Mouse (Mus musculus) adrenal gland (tissue): Measurements from ENCODE around the gene Mmp11.

Source experiments
- intact Hi-C: fragments of 180-260 bp; cut with DNase I; formaldehyde crosslinking; loops from one replicate; pipeline ENCODE4 v1.15.1; 2025
- long read RNA-seq, 2 experiments: library from polyadenylated mRNA; unstranded; transcript quantifications; one replicate each; pipeline ENCODE4 v2.0.0; 2020; ENCODE audit warnings: borderline replicate concordance in 1 of 2; ENCODE audit not compliant: insufficient replicate concordance in 1 of 2

Gene Mmp11
- long read RNA-seq, experiment 1, transcript Mmp11-201 (8 exons, 2,288 nt): major isoform, 5 of 5 reads
- long read RNA-seq, experiment 1, partial matches to known transcripts: 0 of 5 reads
- long read RNA-seq, experiment 1, other reads (novel, unspliced or antisense): 0 of 5 reads
- long read RNA-seq, experiment 2: 0 reads

DNA sequence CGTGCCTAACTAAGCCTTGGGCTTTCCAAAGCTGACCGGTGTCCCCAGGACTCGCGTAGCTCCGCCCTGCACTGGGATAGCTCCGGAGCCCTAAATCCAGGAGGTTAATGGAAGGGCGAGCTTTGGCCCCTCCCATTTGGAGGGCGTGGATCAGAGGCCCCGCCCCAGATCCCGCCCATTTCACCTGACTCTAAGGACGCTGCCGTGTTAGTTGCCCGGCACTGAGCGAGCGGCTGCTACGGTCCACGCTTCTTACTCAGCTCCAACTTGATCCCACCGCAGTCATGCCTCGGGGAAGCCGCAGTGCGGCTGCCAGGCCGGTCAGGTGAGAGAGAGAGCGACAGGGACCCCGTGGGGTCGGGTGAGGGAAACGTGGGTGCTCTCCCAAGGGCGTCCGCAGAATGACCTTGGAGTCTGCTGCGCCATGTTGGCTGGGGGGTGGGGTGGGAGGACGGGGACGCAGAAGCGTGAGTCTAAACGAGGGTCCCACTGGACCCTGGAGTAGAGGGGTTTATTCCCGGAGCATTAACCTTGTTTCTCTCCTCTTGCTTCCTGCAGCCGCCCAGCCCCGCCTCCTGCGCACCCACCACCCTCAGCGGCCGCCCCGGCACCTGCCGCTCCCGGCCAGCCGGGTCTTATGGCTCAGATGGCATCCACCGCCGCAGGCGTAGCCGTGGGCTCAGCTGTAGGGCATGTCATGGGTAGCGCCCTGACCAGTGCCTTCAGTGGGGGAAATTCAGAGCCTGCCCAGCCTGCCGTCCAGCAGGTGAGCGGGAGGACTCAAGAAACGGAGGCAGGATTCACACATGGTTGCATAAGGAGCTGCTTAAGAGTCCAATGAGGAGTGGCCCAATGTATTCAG is at the start of gene Mmp11:
Mmp11 (minus strand) TSS at position 817 of the 862 bp plus-strand sequence.
- intact Hi-C loops: no loop called here

DNA sequence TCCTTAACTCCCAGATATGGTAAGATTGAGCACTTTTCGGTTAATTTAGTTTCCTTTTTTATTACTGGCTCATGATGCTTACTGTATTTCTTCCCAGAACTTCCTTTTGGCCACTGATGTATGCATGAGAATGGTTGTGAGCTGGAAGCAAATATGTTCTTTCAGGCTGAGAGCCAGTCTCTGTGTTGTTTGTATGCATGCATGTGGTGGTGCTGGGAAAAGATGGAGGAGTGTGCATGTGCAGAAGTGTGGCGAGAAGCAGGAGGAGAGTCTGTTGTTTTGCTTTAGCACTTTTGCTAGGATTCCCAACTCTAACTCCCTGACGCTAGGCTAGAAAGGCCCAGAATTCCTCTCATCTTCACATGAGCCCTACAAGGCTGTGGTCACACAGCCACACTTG is 43.1 kb upstream of the Mmp11 start:
- intact Hi-C loops: loop anchor here (10.0 kb wide), 1 partner anchor 215 kb away; no protein-coding TSS in a partner anchor

DNA sequence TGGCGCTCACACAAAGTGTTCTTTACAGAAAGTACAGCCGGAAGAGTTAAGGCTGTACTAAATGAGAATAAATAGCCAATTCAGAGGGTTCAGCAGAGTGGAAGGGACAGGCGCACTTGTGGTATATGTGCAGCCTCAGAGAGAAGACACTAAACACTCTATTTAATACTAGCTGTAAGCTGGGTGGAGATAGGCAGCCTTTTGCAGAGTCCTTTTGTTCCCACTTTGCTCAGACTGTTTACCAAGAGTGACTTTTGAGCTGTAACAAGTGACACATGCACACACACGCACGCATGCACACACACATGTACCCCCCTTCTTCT is 42.5 kb upstream of the Mmp11 start:
- intact Hi-C loops: loop anchor here (10.0 kb wide), 1 partner anchor 216 kb away; no protein-coding TSS in a partner anchor

DNA sequence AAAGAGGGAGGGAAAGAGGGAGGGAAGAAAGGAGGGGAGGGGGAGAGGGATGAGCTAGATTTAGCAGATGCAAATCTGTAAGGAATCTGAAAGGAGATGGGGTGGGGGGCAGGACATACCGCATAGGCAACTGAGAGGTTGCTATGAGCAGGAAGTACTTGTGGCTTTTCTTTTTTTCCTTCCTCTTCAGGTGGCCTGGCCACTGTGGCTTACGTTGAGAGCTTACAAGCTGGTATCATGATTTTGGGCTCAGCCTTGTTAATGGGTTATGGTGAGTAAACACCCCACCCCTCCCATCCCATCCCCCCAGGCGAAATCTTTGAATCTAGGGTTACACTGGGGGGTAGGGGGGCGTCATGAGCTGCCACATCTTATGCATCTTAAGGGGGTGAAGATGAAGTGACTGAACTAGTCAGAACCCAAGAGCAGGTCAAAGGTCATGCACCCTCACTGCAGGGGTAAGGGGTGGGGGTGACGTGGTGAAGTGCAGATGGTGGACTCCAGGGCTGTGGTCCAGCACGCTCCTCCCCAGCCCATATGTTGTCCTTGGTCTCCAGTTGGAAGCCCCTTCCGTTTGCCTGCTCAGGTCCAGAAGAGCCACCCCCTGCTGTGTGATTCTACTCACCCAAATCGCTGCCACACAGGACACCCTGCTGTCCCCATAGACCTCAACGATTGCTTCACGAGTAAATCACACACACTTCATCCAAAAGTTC is 42.0 kb upstream of the Mmp11 start:
- intact Hi-C loops: loop anchor here (10.0 kb wide), 1 partner anchor 217 kb away; no protein-coding TSS in a partner anchor

DNA sequence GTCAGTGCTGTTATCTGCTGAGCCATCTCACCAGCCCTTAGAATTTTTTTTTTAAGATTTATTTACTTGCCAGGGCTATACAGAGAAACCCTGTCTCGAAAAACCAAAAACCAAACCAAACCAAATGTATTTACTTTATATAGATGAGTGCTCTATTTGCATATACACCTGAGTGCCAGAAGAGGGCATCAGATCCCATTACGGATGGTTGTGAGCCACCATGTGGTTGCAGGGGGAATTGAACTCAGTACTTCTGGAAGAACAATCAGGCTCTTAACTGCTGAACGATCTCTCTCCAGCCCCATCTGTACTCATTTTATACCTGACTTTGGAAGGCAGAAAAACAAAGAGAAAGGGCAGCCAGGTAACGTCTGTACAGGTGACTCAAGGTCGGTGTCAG is 38.9 kb upstream of the Mmp11 start:
- intact Hi-C loops: loop anchor here (10.0 kb wide), 1 partner anchor 220 kb away; no protein-coding TSS in a partner anchor

DNA sequence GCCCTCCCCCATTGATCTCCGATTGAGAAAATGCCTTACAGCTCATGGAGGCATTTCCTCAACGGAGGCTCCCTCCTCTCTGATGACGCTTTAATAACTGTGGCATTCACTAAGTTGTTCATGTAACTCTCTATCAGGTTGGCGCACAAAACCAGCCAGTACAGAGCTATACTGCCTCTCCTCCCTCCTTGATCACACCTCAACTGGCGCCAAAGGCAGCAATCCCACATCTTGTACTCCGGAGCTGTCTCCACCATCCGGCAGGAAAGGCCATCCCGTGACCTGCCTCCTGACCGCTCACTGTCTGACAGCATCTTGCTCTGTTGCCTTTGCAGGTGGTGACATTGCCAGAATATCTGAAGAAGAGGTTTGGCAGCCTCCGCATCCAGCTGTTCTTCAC is 37.5 kb upstream of the Mmp11 start:
- intact Hi-C loops: loop anchor here (10.0 kb wide), 1 partner anchor 221 kb away; no protein-coding TSS in a partner anchor

DNA sequence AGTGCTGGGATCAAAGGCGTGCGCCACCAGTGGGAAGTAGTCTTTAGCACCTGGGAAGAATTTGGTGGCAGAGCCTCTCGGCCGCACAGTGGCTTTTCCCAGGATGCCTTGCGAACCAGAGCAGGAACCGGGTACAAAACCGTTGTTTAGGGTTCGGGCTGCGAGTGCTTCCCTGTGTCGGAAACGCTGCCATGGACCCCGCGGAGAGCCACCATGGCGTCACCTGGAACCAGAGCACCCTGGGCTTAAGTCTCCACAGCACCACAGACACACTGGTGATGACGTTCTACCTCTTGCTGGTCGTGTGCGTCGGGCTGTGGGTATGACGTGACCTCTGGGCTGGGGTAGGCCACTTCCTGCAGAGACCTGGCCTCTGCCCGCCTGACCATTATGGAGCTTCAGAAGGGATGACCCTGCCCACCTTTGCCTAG is 18.1 kb upstream of the Mmp11 start, which contains the start of gene Gm5134:
Gm5134 (plus strand) TSS at position 134 of the 431 bp plus-strand sequence.
- intact Hi-C loops: loop anchor here (5.0 kb wide), 3 partner anchors 72 to 367 kb away; partner anchors contain the start of gene Ggt5

DNA sequence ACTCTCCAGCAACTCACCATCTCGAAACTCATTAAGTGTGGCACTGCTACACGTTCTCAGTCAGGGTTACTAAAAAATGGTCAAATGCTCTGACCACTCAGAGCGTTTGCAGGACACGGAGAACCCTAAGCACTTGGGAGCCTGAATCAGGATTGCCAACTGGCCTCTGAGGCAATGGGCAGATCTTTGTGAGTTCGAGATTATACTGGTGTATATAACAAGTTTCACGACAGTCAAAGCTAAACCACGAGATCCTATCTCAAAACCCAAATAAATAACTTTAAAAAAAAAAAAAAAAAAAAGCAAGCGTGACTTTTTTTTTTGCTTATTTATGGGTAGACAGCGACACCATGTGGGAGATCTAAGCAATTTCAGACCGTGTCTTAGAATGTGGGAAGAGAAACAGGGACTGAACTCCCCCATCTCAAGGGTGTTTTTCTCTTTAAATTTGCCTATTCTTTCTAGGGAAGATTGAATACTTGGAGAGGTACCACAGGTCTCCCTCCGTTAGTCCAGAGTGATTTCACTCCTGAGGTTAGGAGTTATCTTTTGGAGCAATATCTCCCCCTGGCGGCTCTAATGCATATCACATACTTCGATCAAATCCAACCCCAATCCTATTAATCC is 15.2 kb upstream of the Mmp11 start:
- intact Hi-C loops: loop anchor here (2.0 to 5.0 kb wide), 4 partner anchors 55 to 364 kb away; partner anchors contain the start of gene Ggt5

DNA sequence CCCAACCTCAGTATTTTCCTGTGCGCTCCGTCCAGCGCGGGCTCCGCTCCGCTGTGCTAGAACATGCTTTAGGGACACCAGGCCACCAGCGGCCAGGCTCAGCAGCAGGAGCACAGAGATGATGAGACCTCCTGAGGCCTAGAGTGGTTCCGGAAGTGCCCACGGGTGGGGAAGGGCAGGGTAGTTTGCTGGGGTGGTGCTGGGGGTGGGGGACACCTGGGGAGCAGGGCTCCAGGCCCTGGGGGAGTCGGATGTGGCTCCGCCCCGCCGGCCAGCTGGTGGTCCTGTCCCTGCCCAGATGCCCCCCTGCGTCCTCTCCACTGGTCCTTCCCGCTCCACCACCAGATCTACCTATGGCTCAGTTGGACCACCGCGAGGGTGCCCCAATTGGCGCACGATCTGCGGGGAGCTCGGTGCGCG is 14.5 kb upstream of the Mmp11 start:
- intact Hi-C loops: loop anchor here (2.0 to 5.0 kb wide), 4 partner anchors 54 to 364 kb away; partner anchors contain the start of gene Ggt5

DNA sequence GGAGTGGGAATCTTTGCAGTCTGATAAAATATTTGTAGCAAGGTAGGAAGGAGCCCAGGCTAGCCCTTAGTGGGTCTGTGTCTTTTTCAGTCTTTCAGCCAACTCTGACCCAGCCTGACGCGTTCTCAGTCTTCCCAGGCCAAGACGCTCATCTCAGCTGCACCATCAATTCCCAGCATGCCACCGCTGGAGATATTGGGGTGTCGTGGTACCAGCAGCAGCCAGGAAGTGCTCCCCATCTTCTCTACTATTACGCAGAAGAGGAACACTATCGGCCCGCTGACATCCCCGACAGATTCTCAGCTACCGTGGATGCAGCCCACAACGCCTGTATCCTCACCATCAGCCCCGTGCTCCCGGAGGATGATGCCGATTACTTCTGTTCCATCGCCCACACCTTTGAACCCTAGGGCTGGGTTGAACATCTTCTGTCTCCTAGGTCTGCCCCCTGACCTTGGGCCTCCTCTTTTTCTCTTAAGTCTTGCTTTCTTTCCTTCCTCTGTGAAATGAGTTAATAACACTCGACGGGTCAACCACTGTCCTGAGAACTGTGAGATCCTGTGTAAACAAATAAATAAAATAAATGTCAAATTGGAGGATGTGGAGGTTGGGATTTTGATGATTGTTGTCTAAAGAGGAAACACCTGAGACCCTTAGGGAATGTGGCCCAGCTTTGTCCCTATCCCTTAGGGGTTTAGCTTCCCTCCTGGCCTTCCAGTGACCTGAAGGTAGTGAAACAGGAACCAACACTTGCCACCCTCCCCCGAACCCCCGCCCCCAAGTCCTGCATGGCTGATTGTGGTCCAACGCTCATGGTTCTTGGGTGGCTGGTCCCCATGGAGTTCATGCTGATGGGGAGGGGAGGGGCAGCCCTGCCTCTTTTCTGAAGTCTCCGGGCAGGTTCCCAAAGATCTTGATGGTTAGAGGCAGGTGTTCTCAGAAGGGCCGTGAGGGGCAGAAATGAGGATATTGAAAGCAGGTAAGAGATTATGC is 13.1 kb upstream of the Mmp11 start:
- intact Hi-C loops: loop anchor here (2.0 to 5.0 kb wide), 4 partner anchors 53 to 362 kb away; partner anchors contain the start of gene Ggt5

DNA sequence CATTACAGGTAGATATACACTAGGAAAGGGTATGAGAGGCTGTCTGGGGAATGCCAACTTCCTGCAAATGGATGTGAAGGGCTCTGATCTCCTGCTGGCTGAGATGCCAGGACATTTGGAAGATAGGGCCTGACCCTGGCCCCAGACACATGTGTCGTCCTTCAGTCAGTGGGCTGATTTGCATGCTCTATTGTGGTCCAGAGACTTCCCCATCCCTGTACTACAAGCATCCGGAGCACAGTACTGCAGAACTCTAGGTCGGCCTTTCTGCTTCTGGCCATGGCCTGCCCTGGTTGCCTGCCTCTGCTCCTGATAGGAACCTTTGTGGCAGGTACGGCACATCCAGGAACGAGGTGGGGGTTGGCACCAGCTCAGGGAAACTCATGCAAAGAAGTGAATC is 11.8 kb upstream of the Mmp11 start:
- intact Hi-C loops: no loop called here

DNA sequence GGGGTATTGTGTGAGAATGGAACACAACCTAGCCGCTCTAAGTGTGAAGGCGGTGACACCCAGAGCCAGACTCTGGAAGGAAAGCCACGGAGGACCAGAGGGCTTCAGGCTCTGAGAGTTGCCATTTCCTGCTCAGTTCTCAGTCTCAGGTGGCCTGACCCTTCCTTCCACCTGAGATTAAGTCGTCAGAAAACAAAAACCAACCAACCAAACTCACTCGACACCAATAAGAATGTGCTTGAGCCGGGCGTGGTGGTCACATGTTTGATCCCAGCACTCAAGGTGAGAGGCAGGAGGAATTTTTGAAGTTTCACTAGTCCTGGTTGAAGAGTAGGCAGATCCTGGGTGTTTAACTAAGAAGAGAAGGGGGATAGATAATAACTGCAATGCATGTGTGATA is 9.6 kb upstream of the Mmp11 start:
- intact Hi-C loops: no loop called here

DNA sequence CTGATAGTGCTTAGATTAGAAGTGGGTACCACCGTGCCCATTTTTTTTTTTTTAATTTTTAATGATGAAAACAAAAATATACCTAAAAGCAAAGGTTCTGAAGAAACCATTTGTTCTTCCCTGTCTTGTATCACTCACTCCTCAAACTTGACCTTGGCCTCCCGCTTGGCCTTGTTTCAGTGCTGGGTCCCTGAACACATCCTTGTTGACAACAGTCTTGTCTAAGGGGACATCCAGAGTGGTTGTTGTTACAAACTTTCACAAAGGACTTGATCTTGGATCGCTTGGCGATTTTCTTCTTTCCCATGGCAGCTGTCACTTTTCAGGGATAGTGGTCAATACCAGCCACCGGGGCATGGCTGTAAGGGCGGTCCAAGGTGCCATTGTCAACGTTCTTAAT is 8.9 kb upstream of the Mmp11 start:
- intact Hi-C loops: no loop called here

DNA sequence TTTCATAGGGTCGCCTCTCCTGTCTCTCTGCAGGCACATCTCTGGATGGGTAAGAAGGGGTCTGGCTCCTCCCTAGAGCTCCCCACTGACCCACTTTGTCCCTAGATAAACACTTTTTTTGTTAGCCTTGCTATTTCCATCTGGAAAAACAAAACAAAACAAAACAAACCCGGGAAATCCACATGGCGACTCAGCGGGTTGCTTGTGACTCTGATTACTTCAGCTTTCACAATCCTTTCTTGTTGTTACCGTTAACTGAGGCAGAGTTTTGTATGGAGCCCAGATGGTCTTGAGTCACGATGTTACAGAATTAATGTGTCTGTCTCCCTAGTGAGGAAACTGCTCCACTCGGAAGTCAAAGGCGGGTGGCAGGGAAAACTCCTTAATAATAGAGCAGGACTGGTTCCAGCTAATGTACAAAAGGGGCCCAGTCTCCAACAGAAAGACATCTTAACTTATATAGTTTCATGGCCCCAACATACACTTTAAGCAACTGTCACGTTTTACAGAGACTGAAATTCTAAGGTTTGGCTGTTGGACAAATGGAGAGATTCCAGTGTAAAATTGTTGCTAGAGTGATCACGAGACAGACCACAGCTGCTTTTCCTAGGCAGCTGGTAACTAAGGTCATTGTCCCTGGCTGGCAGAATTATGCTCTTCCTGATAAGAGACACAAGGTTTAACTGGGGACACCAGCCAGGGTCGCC is 7.9 kb upstream of the Mmp11 start:
- intact Hi-C loops: no loop called here

DNA sequence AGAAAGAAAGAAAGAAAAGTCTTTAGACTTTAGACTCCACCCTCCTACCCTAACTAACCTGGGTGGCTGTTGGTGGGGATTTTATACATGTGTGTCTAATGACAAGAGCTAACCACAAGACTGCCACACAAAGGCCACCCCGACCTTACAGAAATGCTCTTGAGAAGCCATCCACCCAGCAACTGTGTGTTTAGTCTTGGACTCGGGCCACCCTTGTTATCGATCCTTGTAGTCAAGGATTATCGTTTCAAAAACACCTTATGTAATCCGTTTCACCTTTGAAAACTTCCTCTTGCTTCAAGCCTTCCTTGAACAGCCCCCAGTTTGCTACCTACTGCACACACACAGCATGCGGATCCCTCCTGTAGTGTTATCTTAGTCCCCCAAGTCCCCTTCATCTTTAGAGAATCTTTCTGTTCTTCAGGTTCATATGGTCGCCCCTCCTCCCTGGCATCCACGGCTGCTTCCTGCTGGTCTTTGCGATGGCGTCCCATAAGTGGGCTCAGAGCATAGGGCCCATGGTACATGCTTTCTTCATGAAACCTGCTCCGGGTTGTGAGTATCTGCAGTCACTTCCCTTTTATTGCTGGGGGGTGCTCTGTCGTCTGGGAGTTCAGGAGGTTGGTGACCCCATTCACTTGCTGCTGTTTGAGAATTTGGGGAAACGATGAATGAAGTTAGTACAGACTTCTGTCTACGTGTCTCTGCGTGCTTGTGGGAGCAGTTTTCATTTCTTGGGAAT is 6.6 kb upstream of the Mmp11 start, which contains the start of gene Vpreb3:
Vpreb3 (plus strand) TSS at position 322 of the 742 bp plus-strand sequence.
- intact Hi-C loops: no loop called here

DNA sequence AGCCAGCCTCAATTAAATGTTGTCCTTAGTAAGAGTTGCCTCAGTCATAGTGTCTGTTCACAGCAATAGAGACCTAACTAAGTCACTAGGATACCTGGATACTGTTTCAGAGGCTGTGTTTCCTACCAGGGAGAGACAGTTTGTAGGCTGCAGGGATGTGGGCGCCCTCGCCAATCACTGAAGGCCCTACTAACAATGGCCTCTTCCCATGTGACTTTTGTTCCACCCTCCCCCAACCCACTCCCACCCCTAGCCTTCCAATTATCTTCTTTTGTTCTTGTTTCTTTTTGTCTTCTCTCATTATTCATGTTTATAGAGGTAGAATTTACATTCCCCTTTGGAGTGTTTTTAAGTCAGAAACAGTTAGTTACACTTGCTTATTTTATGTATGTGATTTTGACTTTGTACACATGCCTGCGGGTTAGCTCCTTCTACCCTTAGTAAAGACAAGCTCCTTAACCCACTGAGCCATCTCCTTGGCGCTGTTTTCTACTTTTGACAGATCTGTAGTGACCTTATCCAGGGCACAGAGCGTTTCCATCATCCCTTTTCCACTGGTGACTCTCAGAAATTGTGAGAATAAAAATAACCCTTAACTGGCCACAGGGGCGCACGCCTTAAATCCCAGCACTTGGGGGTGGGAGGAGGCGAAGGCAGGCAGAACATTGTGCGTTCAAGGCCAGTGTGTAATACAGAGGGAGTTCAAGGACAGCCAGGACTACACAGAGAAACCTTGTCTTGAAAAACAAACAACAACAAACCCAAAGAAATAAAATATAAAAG is 4.9 kb upstream of the Mmp11 start:
- intact Hi-C loops: no loop called here

DNA sequence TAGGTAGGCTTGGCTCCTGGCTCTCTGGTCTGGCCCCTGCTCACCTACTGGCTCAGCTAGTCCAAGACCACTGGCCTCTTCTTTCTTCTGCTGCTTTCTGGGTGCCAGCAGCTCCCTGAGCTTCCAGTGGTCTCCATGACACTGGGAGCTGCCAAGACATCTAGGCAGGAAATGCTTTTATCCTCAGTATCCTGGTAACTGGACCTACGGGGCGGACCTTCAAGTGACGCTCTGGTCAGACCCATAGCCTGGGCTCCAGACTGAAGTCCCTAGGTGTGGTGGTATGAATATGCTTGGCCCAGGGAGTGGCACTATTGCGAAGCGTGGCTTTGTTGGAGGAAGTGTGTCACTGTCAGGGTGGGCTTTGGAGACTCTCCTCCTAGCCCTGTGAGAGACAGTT is 4.2 kb upstream of the Mmp11 start, which contains the start of gene Gm867:
Gm867 (minus strand) TSS at position 153 of the 400 bp plus-strand sequence.
- intact Hi-C loops: no loop called here
